8 mouse cellular contexts compared by ENCODE assay signal in genomic region chr3:88533706-88534105, GRCm38 (mm10). TPM values are rescaled to one million over a fixed set of nuclear protein-coding genes. Genes with fewer than 3 reads are reported as not detected.
A peak's percentile ranks its signal among the peaks of the same experiment; 100 is the strongest.
DNase-seq lines count a peak whose midpoint lies in the region; ATAC-seq lines count a peak whose summit lies in the region.

No protein-coding gene starts in this region.

- peaks cover 36% of the 10 kb centered on the region for H3K36me3 ChIP-seq in heart, embryonic 14.5 days (ENCODE audit: control insufficient read depth, insufficient read depth, low read length)
- H3K36me3 ChIP-seq in embryonic facial prominence, embryonic 13.5 days = peaks cover 36% of the 10 kb centered on the region
- 0 out of 2 replicates have a peak, but pooled peaks cover 3% of the 10 kb centered on the region for H3K36me3 ChIP-seq in intestine, embryonic 16.5 days (ENCODE audit: control insufficient read depth, insufficient read depth, low read length)

- 10% methylated on average over 4 of the region's 5 CpGs for WGBS in heart, embryonic 14.5 days
- WGBS in embryonic facial prominence, embryonic 13.5 days = 0% methylated on average over 4 of the region's 5 CpGs
- WGBS in intestine, embryonic 16.5 days = 7% methylated on average over 5 of the region's 5 CpGs

- intact Hi-C loops in heart, postnatal 10 days (cut with DNase I) = no loop called here

- H3K4me2 ChIP-seq in heart, embryonic 14.5 days (ENCODE audit: low read length) = peak overlapping the region; percentile 68
- peak overlapping the region; percentile 84 for H3K4me2 ChIP-seq in embryonic facial prominence, embryonic 13.5 days
- peak overlapping the region; percentile 88 for H3K4me2 ChIP-seq in intestine, embryonic 16.5 days (ENCODE audit: low read depth, low read length)

- no peaks in the 10 kb centered on the region for H3K27me3 ChIP-seq in heart, embryonic 14.5 days (ENCODE audit: control insufficient read depth, insufficient read depth, low read length)
- H3K27me3 ChIP-seq in embryonic facial prominence, embryonic 13.5 days = no peaks in the 10 kb centered on the region
- no peaks in the 10 kb centered on the region for H3K27me3 ChIP-seq in intestine, embryonic 16.5 days (replicated peaks; ENCODE audit: control insufficient read depth, insufficient read depth, low read length)

- H3K4me3 ChIP-seq in heart, embryonic 14.5 days (ENCODE audit: control insufficient read depth in 1 of 2, insufficient read depth in 1 of 2, low read depth in 1 of 2, low read length in 2 of 2) = peak overlapping the region; percentile 90 to 93
- H3K4me3 ChIP-seq in embryonic facial prominence, embryonic 13.5 days = peak overlapping the region; percentile 78
- peak overlapping the region; percentile 85 for H3K4me3 ChIP-seq in intestine, embryonic 16.5 days (ENCODE audit: low read length)

- no peaks in the 10 kb centered on the region for H3K9me3 ChIP-seq in heart, embryonic 14.5 days (ENCODE audit: control insufficient read depth, low read length)
- no peaks in the 10 kb centered on the region for H3K9me3 ChIP-seq in embryonic facial prominence, embryonic 13.5 days
- H3K9me3 ChIP-seq in intestine, embryonic 16.5 days (ENCODE audit: control insufficient read depth, low read length) = no peaks in the 10 kb centered on the region

- peak overlapping the region; percentile 95 for H3K9ac ChIP-seq in heart, embryonic 14.5 days (ENCODE audit: low read length)
- H3K9ac ChIP-seq in embryonic facial prominence, embryonic 13.5 days = peak overlapping the region; percentile 99
- H3K9ac ChIP-seq in intestine, embryonic 16.5 days (ENCODE audit: low read depth, low read length) = peak overlapping the region; percentile 94

- H3K27ac ChIP-seq in heart, embryonic 14.5 days (replicated peaks in 1 of 2; ENCODE audit: control insufficient read depth in 1 of 2, insufficient read depth in 1 of 2, low read depth in 2 of 2, low read length in 2 of 2) = peak overlapping the region in 1 of 2 experiments; percentile 87; a peak in 1 of 4 replicates
- peak overlapping the region; percentile 99 for H3K27ac ChIP-seq in embryonic facial prominence, embryonic 13.5 days
- H3K27ac ChIP-seq in intestine, embryonic 16.5 days (ENCODE audit: low read length) = peak overlapping the region; percentile 94

- no peak for DNase-seq in heart, postnatal 10 days
- DNase-seq in neural tube, embryonic 10.5 days (ENCODE audit: extremely low spot score, low spot score) = peak; percentile 36
- no peak for DNase-seq in urinary bladder, adult 18-20 months (ENCODE audit: low spot score in 2 of 2)
- no peak for DNase-seq in ovary, postnatal 10 days (ENCODE audit: low spot score)
- DNase-seq in natural killer cell, adult 2 months (ENCODE audit: low spot score in 2 of 2) = no peak

- ATAC-seq in heart, embryonic 14.5 days (ENCODE audit: insufficient number of reproducible peaks, insufficient read depth, low FRiP score, low read depth) = no peak
- peak; percentile 1; the same call in 1 of the 2 replicates for ATAC-seq in embryonic facial prominence, embryonic 13.5 days (ENCODE audit: insufficient number of reproducible peaks, insufficient read depth, low FRiP score, low TSS enrichment, low read depth)
- no peak for ATAC-seq in intestine, embryonic 16.5 days

- H3K4me1 ChIP-seq in heart, embryonic 14.5 days (ENCODE audit: control insufficient read depth in 2 of 2, insufficient read depth in 2 of 2, low read length in 2 of 2) = peaks cover 45 to 68% of the 10 kb centered on the region in 2 experiments
- peaks cover 68% of the 10 kb centered on the region for H3K4me1 ChIP-seq in embryonic facial prominence, embryonic 13.5 days
- peaks cover 68% of the 10 kb centered on the region for H3K4me1 ChIP-seq in intestine, embryonic 16.5 days (ENCODE audit: control insufficient read depth, insufficient read depth, low read length)

RNA-seq across cellular contexts. Expression of gene Mex3a, which starts 1.5 kb away (rescaled TPM):
- polyA plus RNA-seq in heart, embryonic 14.5 days (2014; fragmentation: Nextera tagmentation; extraction: Ambion mirVana) = 9.0 and 11.0 TPM in 2 replicates
- 1 to 10 TPM; 3.4 to 6.3 TPM for total RNA-seq in heart, postnatal 10 days (2021)
- polyA plus RNA-seq in embryonic facial prominence, embryonic 13.5 days (2015; fragmentation: Nextera tagmentation; extraction: Ambion mirVana) = 32.2 and 33.4 TPM in 2 replicates
- 6.5 and 7.3 TPM in 2 replicates for polyA plus RNA-seq in intestine, embryonic 16.5 days (2015; fragmentation: Nextera tagmentation; extraction: Ambion mirVana)

RNA-seq across cellular contexts. Expression of gene Rab25, which starts 14.4 kb away (rescaled TPM):
- polyA plus RNA-seq in heart, embryonic 14.5 days (2014; fragmentation: Nextera tagmentation; extraction: Ambion mirVana) = 0.30 TPM in 1 of 2 replicates, not detected in the other
- not detected for total RNA-seq in heart, postnatal 10 days (2021)
- polyA plus RNA-seq in embryonic facial prominence, embryonic 13.5 days (2015; fragmentation: Nextera tagmentation; extraction: Ambion mirVana) = 18.6 and 19.5 TPM in 2 replicates
- polyA plus RNA-seq in intestine, embryonic 16.5 days (2015; fragmentation: Nextera tagmentation; extraction: Ambion mirVana) = 102 and 109 TPM in 2 replicates

RNA-seq across cellular contexts. Expression of gene Lamtor2, which starts 19.2 kb away (rescaled TPM):
- 75.6 and 87.5 TPM in 2 replicates for polyA plus RNA-seq in heart, embryonic 14.5 days (2014; fragmentation: Nextera tagmentation; extraction: Ambion mirVana)
- total RNA-seq in heart, postnatal 10 days (2021) = 10 to 100 TPM; 87.3 to 94.0 TPM
- polyA plus RNA-seq in embryonic facial prominence, embryonic 13.5 days (2015; fragmentation: Nextera tagmentation; extraction: Ambion mirVana) = 164 and 169 TPM in 2 replicates
- polyA plus RNA-seq in intestine, embryonic 16.5 days (2015; fragmentation: Nextera tagmentation; extraction: Ambion mirVana) = 244 and 256 TPM in 2 replicates

RNA-seq across cellular contexts. Expression of gene Ubqln4, which starts 19.9 kb away (rescaled TPM):
- 37.4 and 37.5 TPM in 2 replicates for polyA plus RNA-seq in heart, embryonic 14.5 days (2014; fragmentation: Nextera tagmentation; extraction: Ambion mirVana)
- total RNA-seq in heart, postnatal 10 days (2021) = 10 to 100 TPM; 56.5 to 57.2 TPM
- polyA plus RNA-seq in embryonic facial prominence, embryonic 13.5 days (2015; fragmentation: Nextera tagmentation; extraction: Ambion mirVana) = 43.0 and 44.6 TPM in 2 replicates
- 37.2 and 38.9 TPM in 2 replicates for polyA plus RNA-seq in intestine, embryonic 16.5 days (2015; fragmentation: Nextera tagmentation; extraction: Ambion mirVana)

RNA-seq across cellular contexts. Expression of gene Lmna, which starts 23.9 kb away (rescaled TPM):
- 76.7 and 84.1 TPM in 2 replicates for polyA plus RNA-seq in heart, embryonic 14.5 days (2014; fragmentation: Nextera tagmentation; extraction: Ambion mirVana)
- 100 to 1,000 TPM; 164 to 173 TPM for total RNA-seq in heart, postnatal 10 days (2021)
- 311 and 321 TPM in 2 replicates for polyA plus RNA-seq in embryonic facial prominence, embryonic 13.5 days (2015; fragmentation: Nextera tagmentation; extraction: Ambion mirVana)
- 126 and 127 TPM in 2 replicates for polyA plus RNA-seq in intestine, embryonic 16.5 days (2015; fragmentation: Nextera tagmentation; extraction: Ambion mirVana)

Comparison
In these comparisons a context has a peak if more than half of its experiments do, and no peak if none do; other contexts are left out.
1. RNA of gene Rab25, which starts 14.4 kb away (polyA plus RNA-seq): 102 to 109 TPM in intestine, embryonic 16.5 days and 18.6 to 19.5 TPM in embryonic facial prominence, embryonic 13.5 days; 0.30 TPM in heart, embryonic 14.5 days; every median in the first group is over 10 times any median in the second.
2. Peak in every context shown above with its lines, with median percentiles within 50 percentile points of each other: H3K4me2 ChIP-seq, H3K4me3 ChIP-seq and H3K9ac ChIP-seq.